Mouse (Mus musculus): Measurements from ENCODE around the gene Nsun4. TPM values are rescaled to one million over a fixed set of nuclear protein-coding genes. Genes with fewer than 3 reads are reported as not detected.

Nsun4 gene
- polyA plus RNA-seq, 1 experiment from 2014 or later = 17.9 TPM

DNA sequence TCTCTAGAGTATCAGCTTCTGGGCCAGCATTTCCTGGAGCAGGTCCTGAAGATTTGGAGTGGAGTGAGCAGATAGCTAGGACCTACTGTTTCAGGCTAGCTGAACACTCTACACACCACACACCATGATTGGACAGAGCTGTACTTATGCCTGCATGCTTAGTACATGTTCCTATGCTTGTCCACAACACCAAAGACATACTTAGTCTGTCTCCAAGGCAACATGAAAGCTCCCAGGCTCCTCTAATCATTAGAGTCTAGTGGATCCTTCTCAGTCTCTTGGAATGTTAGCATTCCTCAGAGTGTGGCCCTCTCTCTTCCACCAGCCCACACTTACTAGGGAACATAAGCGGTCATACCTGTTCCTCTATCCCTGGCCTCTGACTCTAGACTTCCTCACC is 66.2 kb downstream of the Nsun4 start:
- DNase-seq (ENCODE audit: low spot score) = no peak

DNA sequence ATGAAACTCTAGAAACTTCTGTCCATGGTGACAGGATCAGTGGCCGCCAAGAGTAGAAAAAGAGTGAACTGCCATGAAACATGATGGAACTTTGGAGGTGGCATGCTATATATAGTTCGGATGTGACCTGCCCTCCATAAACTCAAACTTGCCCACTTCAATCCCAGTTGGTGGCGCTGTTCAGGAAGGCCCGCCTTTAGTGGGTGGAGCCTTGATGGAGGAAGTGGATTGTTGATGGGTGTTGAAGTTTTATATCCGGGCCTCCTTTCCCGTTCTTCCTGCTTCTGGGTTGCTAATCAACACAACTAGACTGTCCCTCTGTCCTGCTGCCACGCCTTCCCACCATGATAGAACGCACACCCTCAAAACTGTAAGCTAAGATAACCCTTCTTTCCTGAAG is 68.7 kb downstream of the Nsun4 start:
- DNase-seq (ENCODE audit: low spot score) = peak; percentile 13

DNA sequence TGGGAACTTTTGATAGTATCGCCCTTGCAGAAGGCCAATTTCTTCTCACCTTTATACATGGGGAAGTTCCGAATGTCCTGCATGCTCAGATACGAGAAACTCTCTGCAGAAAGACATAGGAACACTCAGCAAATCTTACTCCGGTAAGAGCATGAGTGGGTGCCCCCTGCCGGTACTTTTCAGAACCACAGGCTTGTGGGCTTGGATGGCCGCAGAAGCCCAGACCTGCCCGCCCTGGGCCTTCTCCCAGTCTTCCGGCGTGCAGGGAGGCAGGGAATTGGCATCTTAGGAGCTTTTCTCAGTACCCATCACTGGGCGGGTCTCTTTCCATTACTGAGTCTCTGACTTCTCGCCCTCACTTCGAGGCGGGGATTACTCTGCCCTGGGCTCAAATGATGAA is 69.6 kb downstream of the Nsun4 start:
- peak; percentile 68 for DNase-seq (ENCODE audit: low spot score)

Other genes starting within 250 kb of the Nsun4 start
- 8.5 and 9.4 TPM in 2 replicates for gene Mob3c, start 225.8 kb downstream of the Nsun4 start, polyA plus RNA-seq (2015; fragmentation: Nextera tagmentation; extraction: Ambion mirVana)
- 41.3 and 42.5 TPM in 2 replicates for gene Mknk1, start 214.7 kb downstream of the Nsun4 start, polyA plus RNA-seq (2015; fragmentation: Nextera tagmentation; extraction: Ambion mirVana)
- gene Kncn, start 169.5 kb downstream of the Nsun4 start, polyA plus RNA-seq (2015; fragmentation: Nextera tagmentation; extraction: Ambion mirVana) = not detected in 2 replicates
- gene 6430628N08Rik, start 163.2 kb downstream of the Nsun4 start, polyA plus RNA-seq (2015; fragmentation: Nextera tagmentation; extraction: Ambion mirVana) = not detected in 2 replicates
- gene Dmbx1, start 114.0 kb downstream of the Nsun4 start, polyA plus RNA-seq (2015; fragmentation: Nextera tagmentation; extraction: Ambion mirVana) = 0.04 and 0.05 TPM in 2 replicates
- gene Faah, start 36.0 kb downstream of the Nsun4 start, polyA plus RNA-seq (2015; fragmentation: Nextera tagmentation; extraction: Ambion mirVana) = 3.9 and 4.7 TPM in 2 replicates
- 652 and 689 TPM in 2 replicates for gene Uqcrh, start 21.2 kb upstream of the Nsun4 start, polyA plus RNA-seq (2015; fragmentation: Nextera tagmentation; extraction: Ambion mirVana)
- 41.6 and 42.1 TPM in 2 replicates for gene Lrrc41, start 21.4 kb upstream of the Nsun4 start, polyA plus RNA-seq (2015; fragmentation: Nextera tagmentation; extraction: Ambion mirVana)
- gene Rad54l, start 69.8 kb upstream of the Nsun4 start, polyA plus RNA-seq (2015; fragmentation: Nextera tagmentation; extraction: Ambion mirVana) = 26.0 and 26.4 TPM in 2 replicates
- gene Pomgnt1, start 70.0 kb upstream of the Nsun4 start, polyA plus RNA-seq (2015; fragmentation: Nextera tagmentation; extraction: Ambion mirVana) = 28.6 and 30.5 TPM in 2 replicates
- 0.87 and 1.1 TPM in 2 replicates for gene Lurap1, start 97.5 kb upstream of the Nsun4 start, polyA plus RNA-seq (2015; fragmentation: Nextera tagmentation; extraction: Ambion mirVana)
- 3.2 and 4.1 TPM in 2 replicates for gene Tspan1, start 113.7 kb upstream of the Nsun4 start, polyA plus RNA-seq (2015; fragmentation: Nextera tagmentation; extraction: Ambion mirVana)
- not detected in 2 replicates for gene 1700042G07Rik, start 119.5 kb upstream of the Nsun4 start, polyA plus RNA-seq (2015; fragmentation: Nextera tagmentation; extraction: Ambion mirVana)
- not detected in 2 replicates for gene Gm49337, start 119.5 kb upstream of the Nsun4 start, polyA plus RNA-seq (2015; fragmentation: Nextera tagmentation; extraction: Ambion mirVana)
- gene Pik3r3, start 167.7 kb upstream of the Nsun4 start, polyA plus RNA-seq (2015; fragmentation: Nextera tagmentation; extraction: Ambion mirVana) = 4.2 and 4.7 TPM in 2 replicates